Mouse (Mus musculus) thymus, adult 18-20 months (tissue): ENCODE data around the gene Gm11236.
"Not testable (repeated sequence)": the region's sequence is repeated elsewhere in the genome, so short reads cannot be mapped to it uniquely, and the experiment has no call there.

Experiments used
- DNase-seq, 2 experiments: peaks; one replicate each; pipeline ENCODE4 v3.0.0; 2022; ENCODE audit warnings: mixed read lengths in 2 of 2

The Gm11236 gene

DNA sequence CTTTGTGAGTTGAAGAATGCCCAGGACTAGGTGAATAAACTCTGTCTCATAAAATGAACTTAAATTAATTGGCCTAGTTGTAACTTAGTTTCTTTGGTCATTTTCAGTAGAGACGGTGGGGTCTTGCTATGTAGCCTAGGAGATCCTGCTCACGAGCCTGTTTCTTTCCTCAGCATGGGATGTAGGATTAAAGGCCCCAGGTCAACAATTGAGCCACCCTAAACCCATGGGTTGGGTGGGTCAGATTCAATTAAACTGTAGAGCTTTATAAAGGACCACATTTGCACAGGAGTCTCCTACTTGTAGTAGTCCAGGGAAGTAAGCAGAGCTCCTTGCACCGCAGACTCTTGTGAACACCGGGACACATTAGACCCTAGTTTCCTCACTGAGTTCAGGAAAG, at the start of gene Gm11236:
Gene Gm11236 (plus strand): TSS at position 301 of the 400 bp plus-strand sequence.
- DNase-seq: not testable (repeated sequence)

- no peak for DNase-seq
Measured at GRCm38 (mm10) chr4:73599248-73599647, 38.7 kb upstream of the Gm11236 start.

GRCm38 (mm10) chr4:73607581-73607980, 30.3 kb upstream of the Gm11236 start, which contains the start of gene Gm11238:
Gene Gm11238 (plus strand): TSS chr4:73607881.
- DNase-seq: not testable (repeated sequence)

- DNase-seq: not testable (repeated sequence)
Measured at GRCm38 (mm10) chr4:73622684-73623083, 15.2 kb upstream of the Gm11236 start, which contains the start of gene Gm11237. Gene Gm11237 (plus strand): TSS chr4:73622984.

- DNase-seq: not testable (repeated sequence)
Measured at GRCm38 (mm10) chr4:73661864-73662263, 23.9 kb downstream of the Gm11236 start.

- DNase-seq: not testable (repeated sequence)
Measured at GRCm38 (mm10) chr4:73668054-73668453, 30.1 kb downstream of the Gm11236 start, which contains the start of gene Gm11239. Gene Gm11239 (plus strand): TSS chr4:73668354.

GRCm38 (mm10) chr4:73683216-73683615, 45.3 kb downstream of the Gm11236 start, which contains the start of gene Gm428:
Gene Gm428 (plus strand): TSS chr4:73683516.
- DNase-seq: not testable (repeated sequence)
